Mouse (Mus musculus): Measurements from ENCODE around the gene Tcf3.

DNA sequence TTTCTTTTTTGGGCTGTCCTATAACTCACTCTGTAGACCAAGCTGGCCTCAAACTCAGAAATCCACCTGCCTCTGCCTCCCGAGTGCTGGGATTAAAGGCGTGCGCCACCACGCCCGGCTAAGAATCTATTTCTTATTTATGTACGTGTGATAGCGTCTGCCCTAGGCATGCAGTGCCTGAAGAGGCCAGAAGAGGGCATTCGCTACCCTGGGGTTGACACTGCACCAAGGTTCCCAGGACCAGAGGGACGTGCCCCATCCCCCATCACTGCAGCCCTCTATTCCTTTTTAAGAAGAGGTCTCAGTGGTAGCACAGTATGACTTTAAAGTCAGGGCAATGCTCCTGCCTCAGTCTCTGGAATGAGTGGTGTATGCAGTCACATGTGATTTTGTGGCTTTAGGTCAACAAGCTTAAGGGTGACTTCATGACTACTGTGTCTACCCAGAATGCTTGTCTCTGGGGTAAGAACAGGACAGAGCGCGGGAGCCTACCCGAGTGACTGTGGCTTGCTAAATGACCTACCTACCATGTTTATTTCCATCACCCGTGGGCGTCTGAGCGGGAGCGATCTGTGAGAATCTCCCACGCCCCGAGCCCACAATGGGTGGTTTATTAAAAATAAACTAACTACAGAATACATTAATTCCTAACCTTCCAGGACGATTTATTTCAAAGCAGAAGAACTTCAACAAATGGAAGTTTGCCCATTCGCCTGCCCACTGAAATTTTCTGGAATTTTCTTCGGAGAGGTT is 63.3 kb downstream of the Tcf3 start:
- TF ChIP-seq CTCF (IDR thresholded peaks at IDR 0.05; ENCODE audit: low read depth, low read length) = no peak
- TF ChIP-seq POLR2A (IDR thresholded peaks at IDR 0.05; ENCODE audit: borderline replicate concordance, low read depth, low read length) = no peak
